Mouse (Mus musculus): Measurements from ENCODE around the gene Eif5b.

DNA sequence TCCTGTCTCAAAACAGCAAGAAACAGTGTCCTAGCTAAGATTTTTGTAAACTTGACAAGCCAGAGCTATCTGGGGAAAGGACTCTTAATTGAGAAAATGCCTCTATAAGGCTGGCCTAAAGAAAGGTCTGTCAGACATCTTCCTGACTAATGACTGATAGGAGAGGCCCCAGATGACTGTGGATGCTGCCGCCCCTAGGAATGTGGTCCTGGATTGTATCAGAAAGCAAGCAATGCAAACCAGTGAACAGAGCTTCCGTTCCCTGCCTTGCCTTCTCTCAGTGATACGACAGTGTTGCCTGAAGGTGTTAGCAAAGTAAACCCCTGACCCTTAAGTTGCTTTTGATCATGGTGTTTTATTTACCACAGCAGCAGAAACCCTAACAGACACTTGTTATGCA, 106.0 kb downstream of the Eif5b start:
- TF ChIP-seq CTCF (IDR thresholded peaks at IDR 0.05; ENCODE audit: control insufficient read depth, insufficient read depth, insufficient replicate concordance, low read depth, low read length) (no peak), POLR2A (IDR thresholded peaks at IDR 0.05; ENCODE audit: control insufficient read depth, low read depth, low read length) (no peak)

Data from testis, adult 2 months (tissue).